Mouse (Mus musculus): ENCODE data around the gene Git1.

Git1 gene

GRCm38 (mm10) chr11:77483510-77484255 is 9.7 kb upstream of the Git1 start:
- DNase-seq, result no peak

DNA sequence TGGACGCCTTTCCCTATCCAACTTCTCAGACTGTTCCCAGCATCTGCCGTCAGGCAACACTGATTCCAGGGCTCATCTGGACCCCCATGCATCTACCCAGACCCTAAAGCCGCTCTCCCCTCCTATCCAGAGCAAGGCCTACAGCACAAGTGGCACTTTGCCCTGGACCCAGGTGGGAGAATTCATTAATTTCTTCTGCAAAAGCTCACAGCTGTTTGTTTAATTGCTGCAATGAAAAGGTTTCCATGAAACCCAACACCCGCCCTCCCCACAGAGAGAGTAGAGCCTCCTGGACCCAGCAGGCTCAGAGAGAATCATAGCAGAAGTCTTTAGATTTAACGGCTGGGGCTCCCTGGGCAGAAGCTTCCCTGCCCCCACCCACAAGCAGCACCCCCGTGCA is 8.1 kb upstream of the Git1 start:
- no peak for DNase-seq

- DNase-seq, result peak; percentile 19
Observed at GRCm38 (mm10) chr11:77486798-77487197, 6.6 kb upstream of the Git1 start.

DNA sequence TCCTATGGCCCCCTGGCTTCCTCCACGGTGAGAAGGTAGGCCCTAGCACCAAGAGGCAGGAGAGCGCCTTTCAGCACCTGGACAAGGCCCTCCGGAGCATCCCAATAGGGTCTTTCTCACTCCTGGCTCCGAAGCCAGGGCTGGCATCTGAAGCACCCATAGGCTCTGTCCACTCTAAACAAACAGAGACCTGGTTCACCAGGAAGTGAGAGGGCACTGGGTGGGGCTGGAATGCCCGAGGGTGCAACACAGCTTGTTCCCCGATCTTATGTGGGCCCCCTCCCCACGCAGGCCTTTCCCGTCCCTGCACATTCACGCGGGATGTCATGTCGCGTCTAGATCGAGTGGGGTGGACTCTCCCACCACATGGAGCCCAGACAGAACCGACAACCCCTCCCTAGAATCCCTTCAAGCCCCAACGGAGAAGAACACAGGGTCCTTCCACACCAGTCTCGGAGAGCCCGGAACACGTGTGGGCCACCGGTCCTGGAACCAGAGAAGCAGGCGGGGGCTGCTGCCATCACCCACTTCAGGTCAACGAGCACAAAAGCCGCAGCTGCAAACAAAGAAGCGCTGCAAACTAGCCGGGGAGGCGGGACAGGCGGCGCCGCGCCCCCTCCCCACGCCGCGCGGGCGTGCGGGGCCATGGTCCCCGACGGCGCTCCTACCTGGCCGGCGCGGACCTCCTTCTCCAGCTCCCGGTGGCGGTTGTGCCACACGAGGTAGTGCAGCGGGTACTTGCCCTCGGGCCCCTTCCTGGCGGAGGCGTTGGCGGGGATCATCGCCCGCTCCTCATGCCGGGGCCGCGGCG is 4.4 kb upstream of the Git1 start:
- peak; percentile 12 for DNase-seq

DNA sequence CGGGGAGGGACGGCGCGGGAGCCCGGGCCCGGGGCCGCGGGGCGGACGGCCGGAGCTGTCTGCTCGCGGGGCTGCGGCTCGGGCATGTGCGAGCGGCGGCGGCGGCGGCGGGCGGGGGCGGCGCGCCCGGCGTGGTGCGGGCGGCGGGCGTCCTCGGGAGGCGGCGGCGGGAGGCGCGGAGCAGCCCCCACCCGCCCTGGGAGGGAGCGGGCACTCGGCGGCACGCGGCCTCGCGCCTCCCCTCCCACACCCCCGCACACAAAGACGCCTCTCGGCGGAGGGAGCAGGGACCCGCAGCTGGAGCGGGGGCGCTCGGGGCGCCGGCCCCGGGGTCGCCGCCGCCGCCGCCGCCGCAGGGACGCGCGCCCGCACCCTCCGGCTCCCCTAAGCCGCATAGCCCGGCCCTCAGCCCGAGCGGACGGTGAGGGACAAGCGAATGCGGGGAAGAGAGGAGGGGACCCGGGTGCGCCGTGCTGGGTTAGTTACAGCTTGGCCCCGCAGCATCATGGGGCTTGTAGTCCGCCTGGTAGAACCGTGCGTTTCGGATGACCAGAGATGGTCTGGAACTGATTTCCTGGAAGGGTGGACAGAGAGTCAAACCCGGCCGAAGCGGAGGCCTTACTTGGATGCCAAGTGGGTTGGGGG is 3.6 kb upstream of the Git1 start, which contains the start of gene Ankrd13b:
TSS of gene Ankrd13b (minus strand) at position 88 of the 645 bp plus-strand sequence.
- peak; percentile 73 for DNase-seq

DNA sequence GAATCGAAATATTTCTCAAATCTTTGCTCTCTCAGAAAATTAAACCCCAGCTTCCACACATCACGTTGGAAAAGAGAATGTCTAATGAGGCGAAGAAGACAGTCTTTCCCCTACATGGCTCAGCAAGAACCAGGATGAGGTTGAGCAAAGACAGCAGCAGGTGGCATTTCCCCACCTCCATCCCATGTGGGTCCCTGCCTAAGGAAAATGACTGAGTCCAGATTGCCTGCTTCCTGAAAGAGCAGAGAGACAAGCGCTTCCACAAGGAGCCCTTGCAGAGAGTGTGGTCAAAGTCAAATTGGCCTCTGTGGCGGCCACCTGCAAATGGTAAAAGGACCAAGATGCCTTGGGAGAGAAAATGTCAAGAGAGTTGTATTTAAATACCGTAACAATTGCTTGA is 2.9 kb upstream of the Git1 start:
- DNase-seq, result peak; percentile 14

DNA sequence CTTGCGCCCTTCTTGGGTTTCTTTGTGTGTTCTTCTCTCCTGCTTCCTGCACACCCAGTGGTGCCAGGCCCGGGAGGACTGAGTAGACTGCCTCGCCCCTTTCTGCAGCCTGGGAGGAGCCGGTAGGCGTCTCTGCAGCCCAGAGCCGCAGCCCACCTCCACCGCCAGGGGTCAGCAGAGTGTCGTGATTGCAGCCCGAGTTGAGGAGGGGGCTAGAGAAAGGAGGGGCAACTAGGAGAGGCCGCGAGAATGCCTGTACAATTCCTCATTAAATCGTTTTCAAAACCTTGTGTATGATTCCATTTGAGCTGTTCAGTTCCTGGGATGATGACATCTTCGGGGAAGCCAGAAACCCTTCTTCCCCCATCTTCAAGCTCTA is 2.2 kb upstream of the Git1 start:
- peak; percentile 88 for DNase-seq

DNA sequence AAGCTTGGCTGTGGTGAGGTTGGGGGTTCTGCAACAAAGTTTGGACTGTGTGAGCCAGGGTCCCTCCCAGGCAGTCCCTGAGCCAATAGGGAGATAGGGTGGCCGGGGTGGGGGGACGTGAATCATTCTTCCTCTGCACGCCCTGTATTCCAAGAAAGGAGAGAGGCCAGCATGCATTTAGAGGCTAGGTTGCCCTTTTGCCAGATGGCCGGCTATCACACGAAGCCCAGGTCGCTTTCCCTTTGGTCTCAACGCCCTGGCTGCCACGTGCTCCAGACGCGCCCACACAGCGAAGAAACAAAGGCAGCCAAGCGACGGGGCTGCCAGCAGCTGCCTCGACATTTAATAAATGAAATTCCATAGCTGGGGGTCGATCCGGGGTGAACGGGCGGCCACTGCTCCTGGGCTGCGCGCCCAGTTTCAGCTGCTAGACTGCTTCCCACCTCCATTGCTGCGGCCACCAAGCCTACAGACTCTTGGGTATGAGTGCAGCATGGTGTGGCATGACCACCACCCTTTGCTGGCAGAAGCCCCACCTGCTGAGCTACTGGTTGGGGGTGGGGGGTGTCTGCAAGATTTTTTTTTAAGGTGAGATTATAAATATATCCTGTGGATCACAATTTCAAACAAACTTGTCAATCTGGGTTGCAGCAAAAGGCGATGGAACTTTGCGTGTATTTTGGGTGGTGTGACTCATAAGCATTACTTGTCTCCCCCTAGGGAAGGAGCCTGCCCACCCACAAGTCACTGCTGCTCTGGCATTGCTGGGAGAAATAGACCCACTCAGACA is 1.7 kb upstream of the Git1 start:
- peak; percentile 57 for DNase-seq

GRCm38 (mm10) chr11:77492311-77492871 is 971 bp upstream of the Git1 start:
- no peak for DNase-seq

- peak; percentile 95 for DNase-seq
Observed at GRCm38 (mm10) chr11:77492911-77493332, 440 bp upstream of the Git1 start.

DNA sequence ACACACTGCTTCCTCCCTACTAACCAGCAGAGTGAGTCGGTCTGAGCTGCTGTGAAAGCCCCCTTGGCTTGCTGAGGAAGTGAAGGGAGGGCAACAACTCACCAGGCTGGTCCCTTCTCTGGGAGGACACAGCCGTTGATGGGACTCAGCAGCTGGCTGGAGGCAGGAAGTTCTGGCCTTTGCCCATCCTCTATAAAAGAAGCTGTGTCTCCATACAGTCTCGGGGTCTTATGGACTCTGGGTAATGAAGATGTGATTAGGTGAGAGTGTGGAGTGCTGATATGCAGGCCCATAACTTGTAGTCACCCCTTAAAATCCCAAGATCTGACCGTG is 948 bp downstream of the Git1 start:
- no peak for DNase-seq

- no peak for DNase-seq
Observed at GRCm38 (mm10) chr11:77494782-77495181, 1.4 kb downstream of the Git1 start.

DNA sequence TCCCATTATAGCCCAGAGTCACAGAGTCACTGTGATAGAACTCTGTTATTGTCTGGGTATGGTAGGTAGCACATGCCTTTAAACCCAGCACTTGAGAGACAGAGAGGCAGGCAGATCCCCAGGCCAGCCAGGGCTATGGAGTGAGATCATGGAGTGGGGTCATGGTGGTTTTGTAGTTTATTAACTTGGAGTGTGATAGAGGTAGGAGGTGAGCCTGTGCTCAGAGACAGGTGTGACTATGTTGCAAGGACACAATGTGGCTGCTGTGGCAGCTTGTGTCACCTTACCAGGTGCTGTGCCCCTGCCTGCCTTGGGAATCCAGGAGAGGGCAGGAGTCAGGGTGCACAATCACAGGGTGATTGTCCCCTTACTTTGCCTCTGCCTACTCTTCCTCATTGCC is 2.1 kb downstream of the Git1 start:
- peak; percentile 20 for DNase-seq

GRCm38 (mm10) chr11:77497341-77497756 is 4.0 kb downstream of the Git1 start:
- DNase-seq, result peak; percentile 82

GRCm38 (mm10) chr11:77497851-77498250 is 4.5 kb downstream of the Git1 start:
- DNase-seq, result peak; percentile 30

DNA sequence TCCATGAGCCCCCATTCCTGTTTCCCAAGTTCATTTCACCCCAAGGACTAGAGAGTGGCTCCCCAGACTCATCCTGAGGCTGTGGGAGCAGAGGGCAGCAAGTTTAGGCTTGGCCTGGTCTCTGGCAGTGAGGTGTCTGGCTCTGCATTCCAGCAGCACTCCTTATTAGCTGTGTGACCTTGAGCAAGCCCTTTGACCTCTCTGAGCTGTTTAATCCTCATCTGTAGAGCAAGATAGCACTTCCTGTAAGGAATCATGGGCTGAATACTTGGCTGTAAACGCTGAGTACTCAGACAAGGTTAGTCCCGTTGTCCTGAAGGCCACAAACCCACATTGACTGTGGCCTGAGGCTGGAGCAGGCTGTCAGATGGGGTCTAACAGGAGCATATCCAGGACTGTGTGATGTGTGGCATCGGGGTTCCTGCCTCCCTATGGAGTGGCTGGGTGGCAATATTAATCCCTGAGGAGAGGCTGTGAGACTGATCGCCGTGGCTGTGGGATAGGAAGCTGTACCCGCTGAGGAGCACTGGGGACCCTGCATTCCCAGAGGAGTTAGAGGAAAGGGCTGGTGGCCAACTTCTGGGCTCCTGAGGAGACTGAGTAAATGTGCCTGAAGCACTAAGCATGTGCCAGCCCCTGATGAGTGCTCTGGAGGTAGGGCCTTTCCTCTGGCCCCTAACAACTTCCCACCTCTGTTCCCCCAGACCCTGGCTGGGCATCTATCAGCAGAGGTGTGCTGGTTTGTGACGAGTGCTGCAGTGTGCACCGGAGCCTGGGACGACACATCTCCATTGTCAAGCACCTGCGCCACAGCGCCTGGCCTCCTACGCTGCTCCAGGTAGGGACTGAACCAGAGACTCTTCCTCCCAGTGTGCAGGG is 5.1 kb downstream of the Git1 start:
- DNase-seq, result peak; percentile 21

GRCm38 (mm10) chr11:77499354-77499753 is 6.0 kb downstream of the Git1 start:
- no peak for DNase-seq

DNA sequence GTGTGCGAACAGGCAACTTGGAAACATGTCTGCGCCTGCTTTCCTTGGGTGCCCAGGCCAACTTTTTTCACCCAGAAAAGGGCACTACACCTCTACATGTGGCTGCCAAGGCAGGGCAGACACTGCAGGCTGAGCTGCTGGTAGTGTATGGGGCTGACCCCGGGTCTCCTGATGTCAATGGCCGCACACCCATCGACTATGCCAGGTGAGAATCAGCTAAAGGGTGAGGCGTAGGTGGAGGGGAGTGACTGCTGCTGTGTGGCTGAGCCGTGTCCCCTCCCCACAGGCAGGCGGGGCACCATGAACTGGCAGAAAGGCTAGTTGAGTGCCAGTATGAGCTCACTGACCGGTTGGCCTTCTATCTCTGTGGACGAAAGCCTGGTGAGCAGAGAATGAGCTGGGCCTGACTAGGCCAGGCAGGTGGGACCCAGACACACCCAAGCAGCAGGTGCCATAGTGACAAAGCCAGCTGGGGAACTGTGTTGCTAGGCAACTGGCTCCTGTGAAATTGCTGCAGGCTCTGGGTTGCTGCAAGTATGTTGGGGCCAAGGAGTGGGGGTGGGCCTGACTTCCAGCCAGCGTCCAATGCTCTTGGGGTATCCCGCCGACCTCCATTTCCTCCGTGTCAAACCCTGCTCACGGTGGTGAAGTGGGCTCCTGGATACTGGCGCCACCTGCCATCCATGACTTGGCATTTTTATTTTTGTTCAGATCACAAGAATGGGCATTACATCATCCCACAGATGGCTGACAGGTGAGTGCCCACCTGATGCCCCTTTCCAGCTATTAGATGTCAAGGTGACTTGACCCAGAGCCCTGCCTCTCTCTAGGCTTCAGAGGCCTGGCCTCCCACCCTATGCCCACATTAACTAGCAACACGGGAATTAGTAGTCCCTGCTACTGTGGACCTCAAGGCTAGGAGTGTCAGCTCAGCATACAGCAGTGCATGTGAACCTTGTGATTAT is 7.3 kb downstream of the Git1 start:
- peak; percentile 25 for DNase-seq

DNA sequence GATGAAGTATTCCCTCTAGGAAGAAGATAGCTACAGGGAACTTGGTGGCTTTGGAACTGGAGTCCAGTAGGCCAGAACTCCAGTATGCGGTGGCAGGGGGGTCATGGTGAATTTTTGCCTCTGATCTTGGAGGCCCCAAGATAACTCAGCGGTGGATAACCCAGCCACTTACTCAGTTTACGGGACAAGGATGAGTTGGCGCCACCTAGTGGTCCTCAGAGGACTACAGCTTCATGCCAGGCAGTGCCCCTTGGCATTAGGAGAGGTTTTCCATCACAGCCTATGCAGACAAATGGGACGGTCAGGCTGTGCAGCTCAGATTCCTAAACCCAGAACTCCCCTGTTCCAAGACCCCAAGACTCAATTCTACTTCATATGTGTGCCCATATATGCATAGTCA is 8.0 kb downstream of the Git1 start:
- DNase-seq, result peak; percentile 82

DNA sequence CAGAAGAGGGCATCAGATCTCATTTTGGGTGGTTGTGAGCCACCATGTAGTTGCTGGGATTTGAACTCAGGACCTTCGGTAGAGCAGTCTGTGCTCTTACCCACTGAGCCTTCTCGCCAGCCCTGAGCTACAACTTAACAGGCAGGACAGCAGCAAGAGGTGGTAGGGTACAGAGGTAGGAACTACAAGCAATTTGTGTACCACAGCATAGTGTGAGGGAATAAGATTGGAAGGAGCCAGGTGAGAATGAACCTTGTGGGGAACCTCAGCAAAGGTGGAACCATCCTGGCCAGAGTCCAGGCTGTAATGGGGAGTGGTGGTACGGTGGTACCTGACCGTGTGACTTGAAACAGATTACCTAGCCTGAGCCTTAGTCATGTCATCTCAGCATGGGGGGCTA is 8.6 kb downstream of the Git1 start:
- peak; percentile 15 for DNase-seq

Measured in kidney, adult 9 months (tissue).